Mouse (Mus musculus): ENCODE results near the gene Nfkbie. TPM values are rescaled to one million over a fixed set of nuclear protein-coding genes. Genes with fewer than 3 reads are reported as not detected.

Gene Nfkbie
- total RNA-seq, 2 experiments from 2014 or later, result 2.6 to 2.7 TPM

DNA sequence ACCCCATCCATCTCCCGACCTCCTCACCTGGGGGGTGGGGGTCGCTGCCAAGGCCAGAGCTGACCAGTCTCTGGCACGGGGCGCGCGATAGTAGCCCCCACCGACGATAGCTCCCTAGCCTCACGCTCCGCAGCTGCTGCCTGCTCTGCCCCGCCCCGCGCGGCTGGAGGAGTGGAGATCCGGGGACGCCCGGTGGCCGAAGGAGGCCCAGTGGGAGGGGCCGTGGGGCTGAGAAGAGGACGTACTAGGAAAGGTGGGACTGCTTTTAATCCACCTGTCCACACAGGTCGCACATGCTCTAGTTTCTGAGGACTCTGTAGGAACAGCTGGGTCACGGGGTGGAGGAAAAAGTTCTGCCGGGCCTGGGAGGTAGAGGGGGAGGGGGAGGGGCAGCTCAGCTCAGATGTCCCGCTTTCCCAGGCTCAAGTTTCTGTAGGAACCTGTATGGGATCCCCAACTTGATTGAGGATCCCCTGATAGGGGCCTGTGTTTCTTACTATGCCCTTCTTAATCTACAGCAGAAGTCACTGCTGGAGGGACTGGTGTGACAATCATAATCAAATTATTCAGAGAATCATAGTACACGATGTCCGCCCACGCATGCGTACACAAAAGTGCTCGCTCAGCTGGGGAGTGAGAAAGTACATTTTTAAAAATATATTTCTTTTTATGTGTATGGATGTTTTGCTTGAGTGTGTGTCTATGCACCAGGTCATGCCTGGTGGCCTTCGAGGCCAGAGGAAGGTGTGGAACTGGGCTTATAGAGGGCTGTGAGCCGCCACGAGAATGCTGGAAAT, 44.1 kb downstream of the Nfkbie start, which contains the start of gene Slc29a1:
TSS of gene Slc29a1 (minus strand) at position 161 of the 797 bp plus-strand sequence.
- TF ChIP-seq CTCF (conservative IDR thresholded peaks at IDR 0.05), result no peak
- H3K4me3 ChIP-seq, result peak within 1 kb of the TSS; percentile 26; the same call in 1 of the 2 replicates
- H3K27ac ChIP-seq, result no peak within 1 kb of the TSS
- DNase-seq (ENCODE audit: low spot score in 2 of 2), result no peak

DNA sequence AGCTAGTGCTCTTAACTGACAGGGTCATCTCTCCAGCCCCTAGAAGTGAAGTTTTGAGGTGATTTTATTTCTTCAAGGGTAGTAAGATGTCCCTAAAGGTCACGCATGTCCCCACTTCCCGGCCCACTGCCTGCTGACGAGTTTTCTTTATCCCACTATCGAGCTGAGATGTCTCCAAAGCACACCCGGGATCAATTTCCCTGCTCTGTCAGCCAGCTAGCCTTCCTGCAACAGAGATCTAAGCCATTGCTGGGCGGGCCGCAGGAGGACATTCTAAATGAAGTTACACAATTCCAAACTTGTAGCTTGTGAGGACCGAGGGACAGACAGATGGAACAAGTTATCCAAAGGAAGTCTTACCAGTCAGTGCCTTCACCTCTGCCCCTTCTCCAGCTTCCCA, 44.8 kb downstream of the Nfkbie start:
- Histone ChIP-seq H3K27ac (no peak overlapping the region), H3K4me3 (no peak overlapping the region)
- no peak for DNase-seq (ENCODE audit: low spot score in 2 of 2)
- TF ChIP-seq CTCF (conservative IDR thresholded peaks at IDR 0.05), result no peak

DNA sequence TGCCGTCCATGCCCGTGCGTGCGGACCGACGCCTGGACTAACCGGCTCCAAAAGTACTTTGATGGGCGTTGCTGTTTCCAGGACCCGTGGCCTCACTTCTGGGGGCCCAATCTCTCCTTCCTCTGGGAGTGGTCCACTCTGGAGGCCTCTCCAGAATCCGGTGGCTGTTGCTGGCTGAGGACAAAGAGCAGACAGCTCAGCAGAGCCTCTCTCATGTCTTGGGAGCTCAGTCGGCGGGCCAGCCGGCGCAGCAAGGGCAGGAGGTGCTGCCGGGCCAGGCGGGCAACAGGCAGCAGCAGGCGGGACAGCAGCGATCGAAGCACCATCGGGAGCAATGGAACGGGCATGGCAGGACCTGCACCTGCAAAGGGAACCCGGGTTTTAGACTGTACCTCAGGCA, 45.8 kb downstream of the Nfkbie start:
- TF ChIP-seq CTCF (conservative IDR thresholded peaks at IDR 0.05), result no peak
- Histone ChIP-seq H3K27ac (no peak overlapping the region), H3K4me3 (no peak overlapping the region)
- DNase-seq (ENCODE audit: low spot score in 2 of 2), result no peak

DNA sequence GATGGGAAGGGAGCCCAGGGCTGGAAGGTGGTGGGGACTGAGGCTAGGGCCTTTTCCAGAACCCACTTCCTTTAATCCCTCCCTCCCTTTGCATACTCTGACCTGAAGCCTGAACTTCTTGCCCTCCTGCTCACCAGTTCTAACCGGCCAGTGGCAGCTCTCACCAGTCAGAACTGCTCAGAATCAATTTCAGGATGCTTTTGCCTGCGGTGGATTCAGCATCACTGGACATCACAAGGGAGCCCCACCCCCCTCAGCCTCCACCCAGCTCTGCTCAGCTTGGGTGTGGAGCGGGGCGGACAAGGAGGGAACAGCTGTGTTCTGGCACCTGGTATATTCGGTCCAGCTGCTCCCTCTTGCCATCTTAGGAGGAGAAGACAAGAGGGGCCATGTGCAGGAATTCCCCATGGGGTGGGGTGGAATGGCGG, 46.4 kb downstream of the Nfkbie start, which contains the start of gene Mymx:
TSS of gene Mymx (minus strand) at position 226 of the 428 bp plus-strand sequence.
- Histone ChIP-seq H3K27ac (no peak within 1 kb of the TSS), H3K4me3 (no peak within 1 kb of the TSS)
- no peak for DNase-seq (ENCODE audit: low spot score in 2 of 2)
- no peak for TF ChIP-seq CTCF (conservative IDR thresholded peaks at IDR 0.05)

DNA sequence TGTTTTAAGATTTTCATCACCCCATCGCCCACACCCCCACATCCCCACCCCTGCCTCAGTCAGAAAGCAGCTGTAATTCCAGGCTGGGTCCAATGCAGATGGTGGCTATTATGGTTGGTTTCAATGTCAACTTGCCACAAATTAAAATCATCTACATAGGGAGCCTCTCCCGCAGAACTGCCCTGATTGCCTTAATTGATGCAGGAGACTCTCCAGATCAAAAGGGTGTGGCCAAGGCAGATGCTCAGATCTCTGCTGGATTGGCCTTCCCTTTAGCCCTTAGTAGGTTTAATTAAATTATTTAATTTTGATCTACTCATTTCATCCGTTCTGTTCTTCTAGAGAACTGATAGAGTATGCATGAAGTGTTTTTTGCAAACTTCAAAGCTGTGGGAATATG, 47.5 kb downstream of the Nfkbie start:
- no peak for DNase-seq (ENCODE audit: low spot score in 2 of 2)
- no peak for TF ChIP-seq CTCF (conservative IDR thresholded peaks at IDR 0.05)
- Histone ChIP-seq H3K27ac (no peak overlapping the region), H3K4me3 (no peak overlapping the region)

DNA sequence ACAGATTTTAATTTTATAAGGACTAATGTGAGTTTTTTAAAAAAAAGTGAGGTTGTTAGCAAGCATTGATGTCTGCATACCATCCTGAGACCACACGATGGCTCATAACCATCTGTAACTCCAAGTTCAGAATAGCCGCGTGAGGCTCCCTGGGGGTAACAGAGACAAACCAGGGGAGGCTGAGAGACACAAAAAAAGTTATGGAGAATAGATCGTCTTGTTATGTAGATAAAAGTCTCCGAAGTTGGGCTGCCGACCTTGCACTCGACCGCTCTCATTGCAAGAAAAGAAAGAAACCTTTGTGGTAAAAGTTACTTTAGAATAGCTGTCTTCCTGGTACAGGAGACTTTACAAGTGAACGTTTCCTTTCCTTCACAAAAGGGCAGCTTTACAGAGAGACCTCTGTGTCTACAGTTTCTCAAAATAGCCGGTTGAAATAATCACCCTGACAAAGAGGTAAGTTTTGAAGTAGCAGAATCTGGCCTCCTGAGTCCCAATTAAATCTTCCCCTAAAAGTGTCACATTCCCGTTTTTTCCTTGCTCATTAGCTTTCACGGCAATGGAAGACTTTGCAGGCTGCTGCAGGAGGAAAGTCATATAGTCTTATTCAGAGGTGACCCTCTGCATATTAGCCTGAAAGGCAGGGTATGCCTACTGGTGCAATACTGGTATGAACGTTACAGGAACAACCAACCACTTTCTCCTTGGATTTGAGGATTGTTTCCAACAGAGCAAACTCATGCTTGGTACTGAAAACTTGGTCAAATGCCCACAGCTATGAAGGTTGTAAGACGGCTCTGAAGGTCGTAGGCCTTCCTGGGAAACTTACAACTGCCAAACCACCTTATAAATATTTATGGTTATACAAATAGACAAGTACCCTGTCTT, 51.7 kb downstream of the Nfkbie start:
- H3K27ac ChIP-seq, result no peak overlapping the region
- TF ChIP-seq CTCF (conservative IDR thresholded peaks at IDR 0.05), result no peak
- DNase-seq (ENCODE audit: low spot score in 2 of 2), result no peak
- H3K4me3 ChIP-seq, result no peak overlapping the region

DNA sequence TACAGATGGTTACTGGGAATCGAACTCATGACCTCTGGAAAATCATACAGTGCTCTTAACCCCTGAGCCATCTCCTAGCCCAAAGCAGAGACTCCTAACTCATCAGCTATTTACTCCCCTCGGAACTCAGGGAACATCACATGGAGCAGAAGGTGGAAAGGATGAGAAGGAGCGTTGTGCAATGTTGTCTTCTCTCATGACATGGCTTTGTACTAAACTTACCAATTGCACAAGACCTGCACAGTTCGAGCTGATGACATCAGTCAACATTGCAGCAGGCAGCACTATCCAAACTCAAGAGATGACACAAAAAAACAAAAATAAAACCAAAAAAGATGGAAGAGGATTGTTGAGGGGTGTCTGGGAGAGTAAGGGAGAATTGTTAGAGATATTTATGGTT, 52.9 kb downstream of the Nfkbie start:
- no peak overlapping the region for H3K4me3 ChIP-seq
- no peak for TF ChIP-seq CTCF (conservative IDR thresholded peaks at IDR 0.05)
- H3K27ac ChIP-seq, result no peak overlapping the region
- no peak for DNase-seq (ENCODE audit: low spot score in 2 of 2)

DNA sequence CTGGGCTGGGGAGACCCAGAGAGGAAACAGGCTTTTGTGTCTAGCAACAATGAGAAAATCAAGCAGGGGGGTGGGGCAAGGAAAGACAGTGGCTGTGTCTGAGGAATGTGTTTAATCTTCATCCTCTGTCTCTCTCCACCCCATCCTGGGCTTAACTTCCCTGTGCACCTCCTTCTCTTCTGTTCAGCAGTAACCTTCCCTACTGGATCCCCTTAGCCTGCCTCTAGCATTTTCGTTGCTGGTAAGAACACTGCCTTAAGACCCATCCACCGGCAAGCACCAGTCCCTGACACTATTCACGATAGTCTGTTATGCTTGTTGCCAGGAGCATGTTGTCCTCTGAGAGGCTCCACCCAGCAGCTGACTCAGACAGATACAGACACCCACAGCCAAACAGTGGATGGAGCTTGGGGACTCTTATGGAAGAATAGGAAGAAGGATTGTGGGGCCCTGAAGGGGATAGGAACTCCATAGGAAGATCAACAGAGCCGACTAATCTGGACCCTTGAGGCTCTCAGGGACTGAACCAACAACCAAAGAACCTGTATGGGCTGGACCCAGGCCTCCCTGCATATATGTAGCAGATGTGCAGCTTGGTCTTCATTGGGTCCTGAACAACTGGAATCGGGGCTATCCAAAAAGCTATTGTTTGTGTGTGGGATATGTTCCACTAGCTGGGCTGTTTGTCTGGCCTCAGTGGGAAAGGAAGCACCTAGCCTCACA, 54.8 kb downstream of the Nfkbie start:
- no peak for DNase-seq (ENCODE audit: low spot score in 2 of 2)
- Histone ChIP-seq H3K27ac (no peak overlapping the region), H3K4me3 (no peak overlapping the region)
- no peak for TF ChIP-seq CTCF (conservative IDR thresholded peaks at IDR 0.05)

DNA sequence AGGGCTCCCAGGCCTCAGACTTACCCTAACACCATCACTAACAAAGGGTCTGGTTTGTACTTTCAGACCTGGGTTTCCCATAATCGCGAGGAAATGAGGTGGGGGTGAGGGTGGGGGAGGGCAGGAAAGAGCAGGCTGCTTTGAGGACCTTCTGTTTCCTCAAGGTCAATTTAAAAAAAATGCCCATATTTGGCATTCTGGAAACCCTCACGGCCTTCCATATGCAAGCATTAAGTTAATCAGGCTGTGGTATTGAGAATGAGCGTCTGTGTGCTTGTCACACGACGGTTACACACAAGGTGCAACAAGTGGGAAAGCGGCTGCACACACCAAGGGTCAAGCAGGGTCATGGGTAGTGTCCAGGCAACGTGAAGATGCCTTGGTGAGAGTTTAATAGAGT, 56.5 kb downstream of the Nfkbie start:
- no peak for DNase-seq (ENCODE audit: low spot score in 2 of 2)
- no peak overlapping the region for H3K4me3 ChIP-seq
- TF ChIP-seq CTCF (conservative IDR thresholded peaks at IDR 0.05), result no peak
- H3K27ac ChIP-seq, result no peak overlapping the region

Other genes starting within 250 kb of the Nfkbie start
- 10 to 100 TPM; 55.7 to 57.5 TPM for gene Cdc5l, start 122.0 kb upstream of the Nfkbie start, total RNA-seq (2021)
- gene Spats1, start 80.3 kb upstream of the Nfkbie start, total RNA-seq (2021), result 1 to 10 TPM; 4.8 TPM
- gene Aars2, start 48.9 kb upstream of the Nfkbie start, total RNA-seq (2021), result 10 to 100 TPM; 25.2 to 26.3 TPM
- 1 to 10 TPM in 1 of 2 experiments, under 1 TPM in 1; 0.56 to 1.0 TPM for gene Tcte1, start 32.3 kb upstream of the Nfkbie start, total RNA-seq (2021)
- gene Tmem151b, start 6.0 kb upstream of the Nfkbie start, total RNA-seq (2021), result 100 to 1,000 TPM; 106 to 112 TPM
- 10 to 100 TPM; 31.1 to 31.8 TPM for gene Slc35b2, start 8.2 kb downstream of the Nfkbie start, total RNA-seq (2021)
- gene Hsp90ab1, start 17.6 kb downstream of the Nfkbie start, total RNA-seq (2021), result 1,000 to 10,000 TPM; 1,695 to 1,765 TPM
- 10 to 100 TPM; 21.1 to 23.0 TPM for gene Slc29a1, start 43.9 kb downstream of the Nfkbie start, total RNA-seq (2021)
- not detected for gene Mymx, start 46.4 kb downstream of the Nfkbie start, total RNA-seq (2021)
- gene Capn11, start 103.6 kb downstream of the Nfkbie start, total RNA-seq (2021), result under 1 TPM; 0.28 to 0.44 TPM
- gene Mrpl14, start 130.6 kb downstream of the Nfkbie start, total RNA-seq (2021), result 10 to 100 TPM; 34.8 to 43.5 TPM
- gene Tmem63b, start 131.2 kb downstream of the Nfkbie start, total RNA-seq (2021), result 100 to 1,000 TPM; 165 to 176 TPM
- not detected for gene 1600014C23Rik, start 178.1 kb downstream of the Nfkbie start, total RNA-seq (2021)